Mouse (Mus musculus) gastrocnemius, postnatal 14 days (tissue): Measurements from ENCODE around the gene Dppa3. TPM values are rescaled to one million over a fixed set of nuclear protein-coding genes. Genes with fewer than 3 reads are reported as not detected.

ENCODE experiments used
- DNase-seq: peaks from one replicate; pipeline ENCODE4 v3.0.0; 2021; ENCODE audit warnings: mixed read lengths
- intact Hi-C: fragments of 180-260 bp; cut with DNase I; formaldehyde crosslinking; loops from one replicate; pipeline ENCODE4 v1.15.1; 2025; ENCODE audit warnings: low total_unique reads
- total RNA-seq, 2 experiments: library from RNA; stranded (reverse); gene quantifications; 2 replicates each; pipeline ENCODE4 v1.2.3; 2021

The Dppa3 gene
- total RNA-seq, 2 experiments from 2014 or later: not detected

- no peak for DNase-seq
- intact Hi-C loops: no loop called here
Measured at GRCm38 (mm10) chr6:122660601-122661379, 34.6 kb downstream of the Dppa3 start.

- intact Hi-C loops: no loop called here
- no peak for DNase-seq
Measured at GRCm38 (mm10) chr6:122662551-122663264, 36.5 kb downstream of the Dppa3 start.

GRCm38 (mm10) chr6:122663596-122664206 lies 37.5 kb downstream of the Dppa3 start:
- intact Hi-C loops: no loop called here
- DNase-seq: no peak

- no peak for DNase-seq
- intact Hi-C loops: loop anchor here (5.0 kb wide), 1 partner anchor 121 kb away; no protein-coding TSS in a partner anchor
Measured at GRCm38 (mm10) chr6:122665866-122666265, 39.7 kb downstream of the Dppa3 start.

- intact Hi-C loops: loop anchor here (5.0 kb wide), 1 partner anchor 120 kb away; no protein-coding TSS in a partner anchor
- no peak for DNase-seq
Measured at GRCm38 (mm10) chr6:122667715-122668114, 41.5 kb downstream of the Dppa3 start.

GRCm38 (mm10) chr6:122668823-122669222 lies 42.6 kb downstream of the Dppa3 start:
- intact Hi-C loops: loop anchor here (5.0 kb wide), 1 partner anchor 118 kb away; no protein-coding TSS in a partner anchor
- DNase-seq: no peak

GRCm38 (mm10) chr6:122669406-122670200 lies 43.4 kb downstream of the Dppa3 start:
- intact Hi-C loops: loop anchor here (5.0 kb wide), 2 partner anchors 48 to 118 kb away; no protein-coding TSS in a partner anchor
- DNase-seq: peak; percentile 88

- no peak for DNase-seq
- intact Hi-C loops: loop anchor here (5.0 kb wide), 1 partner anchor 47 kb away; no protein-coding TSS in a partner anchor
Measured at GRCm38 (mm10) chr6:122670201-122670551, 44.0 kb downstream of the Dppa3 start.

GRCm38 (mm10) chr6:122670841-122671240 lies 44.6 kb downstream of the Dppa3 start:
- no peak for DNase-seq
- intact Hi-C loops: loop anchor here (5.0 kb wide), 1 partner anchor 46 kb away; no protein-coding TSS in a partner anchor

GRCm38 (mm10) chr6:122672746-122673145 lies 46.5 kb downstream of the Dppa3 start:
- no peak for DNase-seq
- intact Hi-C loops: loop anchor here (5.0 kb wide), 1 partner anchor 45 kb away; no protein-coding TSS in a partner anchor

Other genes starting within 250 kb of the Dppa3 start
- 1 to 10 TPM in 1 of 2 experiments, under 1 TPM in 1; 1.00 to 2.4 TPM for gene Rimklb, start 127.6 kb upstream of the Dppa3 start, total RNA-seq
- gene Mfap5, start 120.6 kb upstream of the Dppa3 start, total RNA-seq: 100 to 1,000 TPM in 1 of 2 experiments, 10 to 100 TPM in 1; 92.6 to 115 TPM
- not detected for gene Aicda, start 72.6 kb upstream of the Dppa3 start, total RNA-seq
- gene Apobec1, start 24.0 kb upstream of the Dppa3 start, total RNA-seq: 1 to 10 TPM; 1.4 to 1.8 TPM
- not detected for gene Gdf3, start 16.3 kb upstream of the Dppa3 start, total RNA-seq
- not detected for gene Nanog, start 81.1 kb downstream of the Dppa3 start, total RNA-seq
- gene Slc2a3, start 175.2 kb downstream of the Dppa3 start, total RNA-seq: 1 to 10 TPM; 1.2 to 1.9 TPM
- gene Foxj2, start 193.5 kb downstream of the Dppa3 start, total RNA-seq: 10 to 100 TPM; 15.5 to 18.5 TPM
- 1 to 10 TPM in 1 of 2 experiments, under 1 TPM in 1; 1.00 to 1.6 TPM for gene C3ar1, start 229.8 kb downstream of the Dppa3 start, total RNA-seq
- 10 to 100 TPM; 19.0 to 23.6 TPM for gene Necap1, start 248.1 kb downstream of the Dppa3 start, total RNA-seq